Mouse (Mus musculus): Measurements from ENCODE around the gene Gxylt2. TPM values are rescaled to one million over a fixed set of nuclear protein-coding genes. Genes with fewer than 3 reads are reported as not detected.

Gene Gxylt2
- polyA plus RNA-seq, 1 experiment from 2014 or later, result 0.93 TPM

- H3K9ac ChIP-seq (ENCODE audit: low read depth, low read length), result no peak overlapping the region
- peaks cover 4% of the 10 kb centered on the region; the same call in 1 of the 2 replicates for H3K36me3 ChIP-seq (ENCODE audit: control insufficient read depth, insufficient read depth, low read length)
- H3K4me2 ChIP-seq, result no peak overlapping the region
- no peak overlapping the region for H3K27ac ChIP-seq (ENCODE audit: low read depth, low read length)
- H3K4me3 ChIP-seq (ENCODE audit: low read depth, low read length), result no peak overlapping the region
- no peaks in the 10 kb centered on the region for H3K4me1 ChIP-seq (ENCODE audit: control insufficient read depth, insufficient read depth, low read length)
- H3K9me3 ChIP-seq (replicated peaks; ENCODE audit: control insufficient read depth, low read length), result no peaks in the 10 kb centered on the region
- no peak for ATAC-seq (replicated peaks; ENCODE audit: insufficient number of reproducible peaks, low FRiP score, low TSS enrichment)
- 77% methylated on average over 5 of the region's 5 CpGs for WGBS (ENCODE audit: insufficient replicate concordance)
- H3K27me3 ChIP-seq (ENCODE audit: control insufficient read depth, insufficient read depth, low read length), result no peaks in the 10 kb centered on the region
These were observed 146.5 kb downstream of the Gxylt2 start for GRCm38 (mm10) chr6:100851083-100851482.

Other genes with a start within 250 kb of the Gxylt2 start
- 10.6 and 13.1 TPM in 2 replicates for gene Shq1, start 33.6 kb upstream of the Gxylt2 start, polyA plus RNA-seq (2014; fragmentation: Nextera tagmentation; extraction: Ambion mirVana)
- gene Ppp4r2, start 128.9 kb downstream of the Gxylt2 start, polyA plus RNA-seq (2014; fragmentation: Nextera tagmentation; extraction: Ambion mirVana), result 21.9 and 25.1 TPM in 2 replicates

All from heart, embryonic 11.5 days (tissue).